Mouse (Mus musculus): ENCODE data around the gene Zmym6. TPM values are rescaled to one million over a fixed set of nuclear protein-coding genes. Genes with fewer than 3 reads are reported as not detected.
"Not testable (repeated sequence)": the region's sequence is repeated elsewhere in the genome, so short reads cannot be mapped to it uniquely, and the experiment has no call there.

The Zmym6 gene
- 10 to 100 TPM; 27.0 to 38.0 TPM for total RNA-seq (2021)

DNA sequence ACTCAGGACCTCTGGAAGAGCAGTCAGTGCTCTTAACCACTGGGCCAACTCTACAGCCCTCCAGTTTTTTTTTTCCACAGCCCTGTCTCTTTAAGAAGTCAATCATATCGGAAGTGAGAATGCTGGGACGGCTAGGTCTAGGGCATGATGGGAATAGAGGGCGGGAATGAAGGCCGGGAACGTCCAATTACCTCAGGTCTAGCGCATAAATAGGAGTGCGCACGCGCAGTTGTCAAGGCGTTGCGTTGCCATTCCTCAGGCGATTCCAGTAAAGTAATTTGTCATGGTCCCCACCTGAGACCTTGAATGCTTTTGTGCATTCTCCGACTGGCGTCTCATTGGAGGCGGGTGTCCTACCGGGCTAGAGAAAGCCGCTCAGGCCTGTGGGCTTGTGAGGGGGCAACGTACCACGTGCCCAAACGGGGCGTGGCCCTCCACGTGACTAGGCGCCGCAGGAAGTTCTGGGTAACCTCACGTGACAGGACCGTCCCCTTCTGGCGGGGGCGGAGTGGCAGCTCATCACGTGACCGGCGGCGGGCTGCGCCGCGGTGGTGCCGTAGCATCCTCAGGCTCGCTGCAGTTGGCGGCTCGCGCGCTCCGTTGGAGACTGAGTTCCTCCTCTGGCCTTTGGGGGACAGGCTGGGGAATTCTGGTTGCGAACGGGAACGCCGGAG lies at the start of gene Zmym6:
Gene Zmym6, plus strand, starts transcription at position 509 of the 674 bp plus-strand sequence.
- intact Hi-C loops (cut with DNase I) = loop anchor here (2.0 to 5.0 kb wide), 3 partner anchors 92 to 165 kb away; partner anchors contain the start of genes Dlgap3 and Smim12
- peak; percentile 95 to 97 for DNase-seq (ENCODE audit: low spot score in 2 of 2)

- intact Hi-C loops (cut with DNase I) = no loop called here
- no peak for DNase-seq (ENCODE audit: low spot score in 2 of 2)
These were observed 40.0 kb upstream of the Zmym6 start for GRCm38 (mm10) chr4:127037158-127037557.

DNA sequence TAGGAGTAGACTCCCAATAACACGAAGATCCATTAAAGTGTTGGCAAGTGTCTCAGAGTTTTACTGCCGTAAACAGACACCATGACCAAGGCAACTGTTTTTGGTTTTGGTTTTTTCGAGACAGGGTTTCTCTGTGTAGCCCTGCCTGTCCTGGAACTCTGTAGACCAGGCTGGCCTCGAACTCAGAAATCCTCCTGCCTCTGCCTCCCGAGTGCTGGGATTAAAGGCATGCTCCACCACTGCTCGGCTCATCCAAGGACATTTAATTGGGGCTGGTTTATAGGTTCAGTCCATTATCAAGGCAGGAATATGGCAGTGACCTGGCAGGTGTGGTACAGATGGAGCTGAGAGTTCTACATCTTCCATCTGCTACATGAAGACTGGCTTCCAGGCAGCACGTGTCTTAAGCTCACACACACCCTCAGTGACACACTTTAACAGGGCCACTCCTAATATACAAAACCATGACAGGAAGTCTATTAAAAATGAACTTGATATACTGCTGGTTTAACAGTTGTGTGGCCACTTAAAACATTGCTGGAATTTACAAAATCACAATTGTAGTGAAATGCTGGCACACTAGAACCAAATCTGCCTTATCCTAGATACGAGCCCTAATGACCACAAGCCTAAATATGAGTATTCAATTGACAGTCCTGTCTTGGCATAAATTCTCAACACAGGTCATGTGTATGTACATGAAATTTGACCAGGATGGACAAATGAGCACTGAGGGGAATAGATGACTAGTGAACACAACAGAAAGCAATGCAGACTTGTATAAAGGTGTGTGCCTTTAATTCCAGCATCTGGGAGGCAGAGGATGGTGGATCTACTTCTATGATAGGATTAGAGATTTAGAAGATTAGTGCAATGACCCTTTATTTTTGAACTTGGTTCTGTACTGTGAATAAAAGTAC lies 39.0 kb upstream of the Zmym6 start:
- intact Hi-C loops (cut with DNase I) = no loop called here
- no peak for DNase-seq (ENCODE audit: low spot score in 2 of 2)

GRCm38 (mm10) chr4:127038828-127039349 lies 38.3 kb upstream of the Zmym6 start:
- DNase-seq (ENCODE audit: low spot score in 2 of 2) = no peak
- intact Hi-C loops (cut with DNase I) = no loop called here

GRCm38 (mm10) chr4:127039871-127040483 lies 37.2 kb upstream of the Zmym6 start:
- no peak for DNase-seq (ENCODE audit: low spot score in 2 of 2)
- intact Hi-C loops (cut with DNase I) = loop anchor here (5.0 kb wide), 1 partner anchor 207 kb away; no protein-coding TSS in a partner anchor

GRCm38 (mm10) chr4:127043540-127043939 lies 33.6 kb upstream of the Zmym6 start:
- DNase-seq (ENCODE audit: low spot score in 2 of 2) = no peak
- intact Hi-C loops (cut with DNase I) = loop anchor here (5.0 kb wide), 1 partner anchor 204 kb away; no protein-coding TSS in a partner anchor

DNA sequence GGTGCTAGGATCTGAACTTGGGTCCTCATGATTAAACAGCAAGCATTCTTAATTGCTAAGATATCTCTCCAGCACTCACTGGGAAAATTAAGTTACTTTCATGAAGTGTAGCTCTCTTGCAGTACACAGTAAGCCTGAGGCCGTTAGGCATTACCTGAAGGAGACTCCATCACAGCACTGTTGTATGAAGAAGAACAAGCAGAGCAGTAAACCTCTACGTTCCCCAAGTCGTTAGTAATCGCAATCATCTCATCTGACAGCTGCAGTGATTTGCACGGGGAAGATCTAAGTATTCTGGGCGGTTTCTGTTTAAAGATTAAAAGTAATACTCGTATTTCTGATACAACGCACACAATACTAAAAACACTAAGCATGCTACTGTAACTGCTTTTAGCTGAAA lies 26.1 kb upstream of the Zmym6 start:
- no peak for DNase-seq (ENCODE audit: low spot score in 2 of 2)
- intact Hi-C loops (cut with DNase I) = loop anchor here (10.0 kb wide), 1 partner anchor 264 kb away; the partner anchor contains the start of gene Gja4

GRCm38 (mm10) chr4:127053071-127053470 lies 24.1 kb upstream of the Zmym6 start:
- intact Hi-C loops (cut with DNase I) = loop anchor here (10.0 kb wide), 1 partner anchor 262 kb away; the partner anchor contains the start of gene Gja4
- no peak for DNase-seq (ENCODE audit: low spot score in 2 of 2)

GRCm38 (mm10) chr4:127054522-127055198 lies 22.5 kb upstream of the Zmym6 start:
- no peak for DNase-seq (ENCODE audit: low spot score in 2 of 2)
- intact Hi-C loops (cut with DNase I) = loop anchor here (10.0 kb wide), 1 partner anchor 260 kb away; the partner anchor contains the start of gene Gja4

DNA sequence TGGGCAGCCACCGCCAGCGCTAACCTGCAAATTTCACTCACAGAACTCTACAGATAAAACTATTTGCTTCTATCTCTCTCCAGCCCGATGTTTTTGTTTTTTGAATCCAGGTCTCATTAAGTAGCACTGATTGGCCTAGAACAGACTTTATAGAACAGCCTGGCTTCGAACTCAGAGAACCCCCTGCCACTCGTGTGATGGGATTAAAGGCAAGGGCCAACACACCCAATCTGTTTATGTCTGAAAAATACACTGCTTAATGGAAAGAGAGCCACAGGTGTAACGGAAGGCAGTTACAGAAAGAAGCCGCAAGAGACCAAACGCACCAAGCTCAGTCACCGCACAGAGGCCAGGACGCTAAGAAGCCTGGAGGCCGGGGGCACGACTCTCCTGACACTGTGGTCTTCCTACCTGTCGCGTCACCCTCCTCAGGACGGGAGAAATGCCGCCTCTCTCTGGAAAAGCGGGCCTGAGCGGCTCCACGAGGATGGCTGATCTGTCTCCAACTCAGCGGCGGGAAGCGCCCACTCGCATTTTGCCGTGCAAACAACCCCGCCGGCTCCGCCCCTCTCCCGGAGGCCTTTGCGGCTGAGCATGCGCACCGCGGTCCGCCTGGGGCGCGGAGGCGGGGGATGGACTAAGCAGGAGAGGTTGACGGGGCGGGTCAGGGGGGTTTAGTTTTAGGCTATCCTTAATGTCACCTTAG lies 16.4 kb upstream of the Zmym6 start, which contains the start of gene Zmym1:
Gene Zmym1, minus strand, starts transcription at position 568 of the 706 bp plus-strand sequence.
- intact Hi-C loops (cut with DNase I) = loop anchor here (5.0 kb wide), 1 partner anchor 182 kb away; the partner anchor contains the start of gene Smim12
- DNase-seq (ENCODE audit: low spot score in 2 of 2) = peak; percentile 87 to 88

GRCm38 (mm10) chr4:127064051-127064450 lies 13.1 kb upstream of the Zmym6 start:
- DNase-seq (ENCODE audit: low spot score in 2 of 2) = no peak
- intact Hi-C loops (cut with DNase I) = loop anchor here (5.0 kb wide), 1 partner anchor 178 kb away; the partner anchor contains the start of gene Smim12

DNA sequence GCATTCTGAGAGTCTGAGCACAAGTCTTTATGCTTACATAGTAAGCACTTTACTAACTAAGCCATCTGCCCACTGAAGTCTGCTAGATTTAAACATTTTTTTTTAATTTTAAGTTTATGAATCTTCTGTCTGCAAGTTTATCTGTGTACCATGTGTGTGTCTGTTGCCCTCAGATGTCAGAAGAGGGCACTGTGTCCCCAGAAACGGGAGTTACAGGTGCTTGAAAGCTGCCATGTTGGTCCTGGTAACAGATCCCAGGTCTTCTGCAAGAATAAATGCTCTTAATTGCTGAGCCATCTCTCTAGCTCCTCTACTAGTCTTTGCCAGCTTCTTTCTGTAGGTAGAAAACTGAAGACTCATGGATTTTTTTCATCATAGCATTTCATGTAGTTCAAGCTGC lies 2.3 kb upstream of the Zmym6 start:
- intact Hi-C loops (cut with DNase I) = loop anchor here (5.0 kb wide), 1 partner anchor 167 kb away; the partner anchor contains the start of gene Smim12
- DNase-seq (ENCODE audit: low spot score in 2 of 2) = no peak

GRCm38 (mm10) chr4:127080806-127081205 lies 3.6 kb downstream of the Zmym6 start:
- DNase-seq (ENCODE audit: low spot score in 2 of 2) = no peak
- intact Hi-C loops (cut with DNase I) = no loop called here

- no peak for DNase-seq (ENCODE audit: low spot score in 2 of 2)
- intact Hi-C loops (cut with DNase I) = no loop called here
These were observed 5.9 kb downstream of the Zmym6 start for GRCm38 (mm10) chr4:127083131-127083530.

DNA sequence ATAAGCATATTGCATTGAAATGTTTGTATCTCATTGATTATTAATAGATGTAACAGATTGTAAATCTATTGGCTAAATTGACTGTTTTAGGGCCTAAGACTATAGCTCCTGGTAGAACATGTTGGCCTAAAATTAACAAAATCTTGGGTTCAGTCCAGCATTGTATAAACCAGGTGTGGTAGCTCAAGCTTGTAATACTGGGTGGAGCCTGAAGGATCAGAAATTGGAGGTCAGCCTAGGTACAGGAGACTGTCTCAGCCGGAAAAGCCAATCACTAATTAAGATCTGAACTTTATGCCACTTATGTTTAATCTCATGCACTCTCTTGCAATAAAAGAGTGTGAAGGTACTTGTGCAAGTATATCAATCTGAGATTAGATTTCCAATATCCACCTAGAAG lies 8.6 kb downstream of the Zmym6 start:
- no peak for DNase-seq (ENCODE audit: low spot score in 2 of 2)
- intact Hi-C loops (cut with DNase I) = no loop called here

DNA sequence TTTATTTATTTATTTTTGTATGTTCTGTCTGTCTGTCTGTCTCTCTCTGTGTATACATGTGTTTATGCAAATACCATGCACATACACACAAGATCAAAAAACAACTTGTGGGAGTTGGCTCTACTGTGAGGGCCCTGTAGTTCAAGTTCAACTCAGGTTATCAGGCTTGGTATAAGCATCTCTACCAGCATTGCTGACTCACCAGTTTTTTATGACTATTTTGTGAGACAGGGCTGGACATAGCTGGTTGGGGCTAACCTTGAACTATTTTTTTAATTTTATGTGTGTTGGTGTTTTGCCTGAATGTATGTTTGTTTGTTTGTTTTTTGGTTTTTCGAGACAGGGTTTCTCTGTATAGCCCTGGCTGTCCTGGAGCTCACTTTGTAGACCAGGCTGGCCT lies 14.0 kb downstream of the Zmym6 start:
- intact Hi-C loops (cut with DNase I) = no loop called here
- no peak for DNase-seq (ENCODE audit: low spot score in 2 of 2)

DNA sequence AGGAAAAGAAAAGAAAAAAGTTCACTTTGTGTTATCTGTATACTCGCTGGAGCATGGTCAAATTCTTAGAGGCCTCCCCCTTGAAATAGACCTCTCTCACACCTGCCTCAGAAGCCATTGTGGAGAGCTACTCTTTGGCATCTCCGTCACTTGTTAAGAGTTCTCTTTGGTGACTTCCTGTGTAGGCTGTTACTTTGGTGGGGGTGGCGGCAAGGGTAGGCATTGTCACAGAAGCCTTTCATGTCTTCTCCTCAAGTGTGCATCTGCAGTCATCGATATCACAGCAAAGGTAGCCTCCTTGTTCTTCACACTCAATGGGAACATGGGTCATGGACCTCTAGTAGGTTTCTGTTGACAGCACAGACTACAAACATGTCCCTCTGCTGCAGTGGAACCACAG lies 17.9 kb downstream of the Zmym6 start:
- intact Hi-C loops (cut with DNase I) = no loop called here
- no peak for DNase-seq (ENCODE audit: low spot score in 2 of 2)

DNA sequence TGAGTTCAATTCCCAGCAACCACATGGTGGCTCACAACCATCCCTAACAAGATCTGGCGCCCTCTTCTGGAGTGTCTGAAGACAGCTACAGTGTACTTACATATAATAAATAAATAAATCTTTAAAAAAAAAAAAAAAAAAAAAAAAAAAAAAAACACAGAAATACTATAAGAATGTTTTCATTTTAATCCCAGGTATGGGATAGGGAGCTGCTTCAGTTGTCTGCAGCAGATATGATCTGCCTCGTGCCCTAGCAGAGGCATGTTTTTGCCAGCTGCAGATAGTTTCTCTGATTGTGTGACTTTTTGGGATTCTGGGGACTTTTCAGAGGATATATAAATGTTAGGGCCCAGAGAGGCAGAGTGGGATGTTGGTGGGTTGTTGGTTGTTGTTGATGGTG lies 22.4 kb downstream of the Zmym6 start:
- intact Hi-C loops (cut with DNase I) = not testable (repeated sequence)

More for the DNA sequence above, 22.4 kb downstream of the Zmym6 start:
- not testable (repeated sequence) for DNase-seq (ENCODE audit: low spot score in 2 of 2)
